Mouse (Mus musculus) forebrain, embryonic 10.5 days (tissue): Measurements from ENCODE around the gene Mnd1. TPM values are rescaled to one million over a fixed set of nuclear protein-coding genes. Genes with fewer than 3 reads are reported as not detected.

Source experiments
- DNase-seq: peaks from one replicate; pipeline ENCODE4 v3.0.0-alpha.2; 2017; ENCODE audit warnings: low spot score; ENCODE audit errors: extremely low spot score
- H3K27ac ChIP-seq: fragments of 300-500 bp; sonication (generic); 2 replicates; pipeline ENCODE4 v1.5.1; 2016; ENCODE audit warnings: mild to moderate bottlenecking
- H3K27me3 ChIP-seq: fragments of 300-500 bp; sonication (generic); 2 replicates; pipeline ENCODE4 v1.6.1; 2016; ENCODE audit warnings: mild to moderate bottlenecking; ENCODE audit not compliant: poor library complexity, severe bottlenecking
- H3K36me3 ChIP-seq: fragments of 300-500 bp; sonication (generic); replicated peaks from 2 replicates; pipeline ENCODE4 v1.6.1; 2016; ENCODE audit warnings: mild to moderate bottlenecking, moderate library complexity
- H3K4me1 ChIP-seq: fragments of 300-500 bp; sonication (generic); 2 replicates; pipeline ENCODE4 v1.6.1; 2016
- H3K4me3 ChIP-seq: fragments of 300-500 bp; sonication (generic); 2 replicates; pipeline ENCODE4 v1.5.1; 2016; ENCODE audit warnings: mild to moderate bottlenecking, moderate library complexity
- H3K9me3 ChIP-seq: fragments of 300-500 bp; sonication (generic); 2 replicates; pipeline ENCODE4 v1.6.1; 2016; ENCODE audit warnings: mild to moderate bottlenecking, moderate library complexity
- WGBS: fragments of 180-500 bp; shearing (Covaris S2); methylation state at CpG from one replicate; pipeline ENCODE4 v1.1.7; 2016; 5-methylcytosine and 5-hydroxymethylcytosine counted together
- polyA plus RNA-seq: library from polyadenylated mRNA; unstranded; fragments of >200 nt; fragmentation: Nextera tagmentation; extraction: Ambion mirVana; gene quantifications from 2 replicates; pipeline ENCODE4 v1.2.1, GENCODE M21; 2016

The Mnd1 gene
- polyA plus RNA-seq, 1 experiment from 2014 or later = 14.7 TPM

DNA sequence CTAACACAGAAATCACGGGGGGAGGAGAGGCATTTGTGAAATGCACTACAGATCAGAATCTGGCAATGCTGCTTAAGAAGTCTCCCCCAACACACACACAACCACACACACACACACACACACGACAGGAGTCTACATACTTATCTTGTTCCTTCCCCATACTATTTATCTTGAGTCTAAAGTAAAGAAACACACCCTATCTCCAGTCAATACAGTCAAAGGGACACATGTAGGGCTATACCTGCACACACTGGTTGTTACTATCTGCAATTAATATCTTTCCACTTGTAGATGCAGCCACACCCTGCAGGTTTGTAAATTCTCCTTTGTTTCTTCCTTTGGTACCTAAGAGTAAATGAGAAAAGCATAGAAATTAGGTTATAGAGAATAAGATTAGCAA lies 22.2 kb upstream of the Mnd1 start:
- Histone ChIP-seq H3K27me3 (no peaks in the 10 kb centered on the region), H3K4me3 (no peak overlapping the region), H3K36me3 (peaks cover 14% of the 10 kb centered on the region), H3K4me1 (peaks cover 27% of the 10 kb centered on the region), H3K9me3 (no peaks in the 10 kb centered on the region), H3K27ac (no peak overlapping the region)
- DNase-seq = no peak
- 83% methylated on average over 2 of the region's 2 CpGs for WGBS

DNA sequence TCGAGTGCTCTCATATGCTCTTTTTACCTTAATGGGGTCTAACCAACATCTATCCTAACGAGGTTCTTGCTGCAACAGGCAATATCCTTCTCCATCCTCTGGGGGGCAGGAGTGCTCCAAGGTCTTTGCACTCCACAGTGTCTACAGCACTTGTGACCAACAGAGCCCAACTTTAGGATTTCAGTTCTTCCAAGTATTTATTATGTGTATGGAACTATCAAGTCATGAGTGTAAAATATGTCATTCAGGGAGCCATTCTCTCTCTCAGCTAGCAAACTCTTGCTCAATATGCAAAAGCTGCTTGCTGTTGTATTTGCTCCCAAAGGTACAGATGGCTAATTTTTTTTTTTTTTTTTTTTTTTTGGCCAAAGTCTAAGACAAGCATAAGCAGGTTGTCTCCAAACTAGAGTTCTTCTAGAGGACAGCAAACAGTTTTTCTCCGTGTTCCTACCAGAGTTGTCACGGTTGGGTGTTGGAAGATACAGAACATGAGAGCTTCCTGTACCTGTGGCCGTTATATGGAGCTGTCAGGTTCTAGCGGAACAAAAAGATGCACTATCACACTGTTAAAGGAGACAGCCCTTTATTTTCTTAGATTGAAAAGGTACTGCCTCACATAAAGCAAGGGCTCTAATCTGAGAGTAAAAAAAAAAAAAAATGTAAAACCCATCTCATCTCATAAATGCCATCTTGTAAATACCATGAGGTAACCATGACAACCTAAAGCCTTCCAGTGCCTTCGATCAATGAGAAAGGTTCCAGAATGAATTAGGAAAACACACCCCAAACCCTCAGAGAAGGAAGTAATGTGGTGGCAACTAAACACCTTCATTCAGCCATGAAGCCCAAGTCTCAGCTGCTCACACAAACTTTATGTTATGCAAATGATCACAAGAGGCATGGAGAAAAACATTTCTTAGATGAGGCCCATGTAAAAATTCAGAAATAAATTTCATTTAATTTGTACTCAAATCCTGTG lies 20.0 kb upstream of the Mnd1 start:
- no peak overlapping the region for H3K27ac ChIP-seq
- no peaks in the 10 kb centered on the region for H3K27me3 ChIP-seq
- WGBS = 58% methylated on average over 7 of the region's 7 CpGs
- H3K4me3 ChIP-seq = no peak overlapping the region
- DNase-seq = peak; percentile 64
- H3K4me1 ChIP-seq = peaks cover 13% of the 10 kb centered on the region
- H3K36me3 ChIP-seq = peaks cover 35% of the 10 kb centered on the region
- H3K9me3 ChIP-seq = no peaks in the 10 kb centered on the region

DNA sequence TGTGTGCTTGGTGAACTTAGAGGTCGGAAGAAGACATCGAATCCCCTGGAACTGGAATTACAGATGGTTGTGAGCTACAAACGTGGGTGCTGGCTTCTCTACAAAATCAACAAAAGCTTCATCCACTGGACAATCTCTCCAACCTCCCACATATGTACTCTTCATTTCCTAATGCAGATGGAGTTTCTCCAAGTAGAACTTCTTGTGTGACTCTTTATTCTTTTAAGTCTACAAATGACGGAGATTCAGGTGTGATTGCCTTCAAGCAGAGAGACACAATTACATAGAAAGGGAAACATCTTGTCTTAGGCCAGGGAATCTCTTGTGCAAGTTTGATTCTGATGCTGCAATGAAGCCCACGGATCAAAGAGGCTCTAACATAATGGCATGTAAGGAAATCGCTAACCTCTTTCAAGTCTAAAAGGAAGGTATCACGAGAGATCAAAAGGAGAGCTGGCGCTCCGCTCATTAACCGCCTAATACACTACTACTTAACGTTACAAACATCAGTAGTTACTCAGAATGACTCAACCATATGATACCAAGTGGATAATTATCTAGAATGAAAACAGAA lies 18.1 kb upstream of the Mnd1 start, which contains the start of gene Gm6525:
Gene Gm6525 (plus strand): TSS at position 524 of the 574 bp plus-strand sequence.
- Histone ChIP-seq H3K36me3 (peaks cover 46% of the 10 kb centered on the region), H3K9me3 (no peaks in the 10 kb centered on the region), H3K4me3 (no peak within 1 kb of the TSS), H3K27ac (no peak within 1 kb of the TSS), H3K27me3 (no peaks in the 10 kb centered on the region), H3K4me1 (peaks cover 12% of the 10 kb centered on the region)
- DNase-seq = no peak
- 83% methylated on average over 11 of the region's 11 CpGs for WGBS

DNA sequence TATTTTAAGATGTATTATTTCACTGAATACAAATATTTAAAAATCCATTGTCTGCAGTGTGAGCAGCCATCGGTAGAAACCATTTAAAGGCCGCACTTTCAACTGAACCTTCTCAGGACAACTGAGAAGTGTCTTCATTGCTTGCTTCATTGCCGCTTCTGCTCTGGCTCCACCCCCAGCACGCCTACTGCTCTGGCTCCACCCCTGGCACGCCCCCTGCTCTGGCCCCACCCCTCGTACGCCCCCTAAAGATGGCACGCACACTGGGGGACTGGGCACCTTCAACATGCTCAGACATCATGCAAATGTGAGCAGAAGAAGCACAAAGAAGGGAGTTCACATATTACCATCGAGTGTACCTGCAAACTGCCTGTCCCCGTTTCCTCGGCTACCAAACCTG lies 16.8 kb upstream of the Mnd1 start:
- WGBS = 55% methylated on average over 11 of the region's 11 CpGs
- H3K9me3 ChIP-seq = no peaks in the 10 kb centered on the region
- peaks cover 12% of the 10 kb centered on the region for H3K4me1 ChIP-seq
- no peaks in the 10 kb centered on the region for H3K27me3 ChIP-seq
- H3K4me3 ChIP-seq = no peak overlapping the region
- no peak for DNase-seq
- peaks cover 44% of the 10 kb centered on the region for H3K36me3 ChIP-seq
- no peak overlapping the region for H3K27ac ChIP-seq

DNA sequence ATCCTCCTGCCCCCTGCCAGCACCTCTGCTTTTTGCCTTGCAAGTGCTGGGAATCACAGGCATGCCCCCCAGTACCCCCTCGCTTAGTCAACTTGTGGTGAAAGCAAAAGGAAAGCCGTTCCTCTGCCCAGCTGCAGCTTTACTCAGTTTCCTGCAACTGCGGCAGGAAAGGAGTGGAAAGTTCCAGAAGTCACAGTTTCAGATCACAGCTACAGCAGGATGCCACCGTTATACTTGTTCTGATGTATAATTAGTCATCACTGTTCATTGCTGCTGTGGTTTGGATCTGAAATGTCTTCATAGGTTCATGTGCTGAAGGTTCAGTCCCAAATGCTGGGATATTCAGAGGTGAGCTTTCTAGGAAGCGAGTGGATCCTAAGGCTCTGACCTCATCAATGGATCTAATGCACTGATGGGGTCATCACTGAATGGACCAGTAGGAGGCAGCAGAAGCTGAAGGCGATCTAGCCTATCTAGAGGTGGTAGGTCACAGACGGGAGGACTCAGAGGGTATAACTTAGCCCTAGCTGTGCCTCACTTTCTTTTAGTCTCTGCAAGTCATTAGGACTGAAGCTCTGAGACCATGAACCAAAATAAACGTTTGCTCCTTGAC lies 13.9 kb upstream of the Mnd1 start:
- no peaks in the 10 kb centered on the region for H3K27me3 ChIP-seq
- peaks cover 65% of the 10 kb centered on the region for H3K36me3 ChIP-seq
- no peak overlapping the region for H3K27ac ChIP-seq
- no peaks in the 10 kb centered on the region for H3K4me1 ChIP-seq
- H3K9me3 ChIP-seq = no peaks in the 10 kb centered on the region
- no peak overlapping the region for H3K4me3 ChIP-seq
- no peak for DNase-seq
- WGBS = 72% methylated on average over 8 of the region's 8 CpGs

DNA sequence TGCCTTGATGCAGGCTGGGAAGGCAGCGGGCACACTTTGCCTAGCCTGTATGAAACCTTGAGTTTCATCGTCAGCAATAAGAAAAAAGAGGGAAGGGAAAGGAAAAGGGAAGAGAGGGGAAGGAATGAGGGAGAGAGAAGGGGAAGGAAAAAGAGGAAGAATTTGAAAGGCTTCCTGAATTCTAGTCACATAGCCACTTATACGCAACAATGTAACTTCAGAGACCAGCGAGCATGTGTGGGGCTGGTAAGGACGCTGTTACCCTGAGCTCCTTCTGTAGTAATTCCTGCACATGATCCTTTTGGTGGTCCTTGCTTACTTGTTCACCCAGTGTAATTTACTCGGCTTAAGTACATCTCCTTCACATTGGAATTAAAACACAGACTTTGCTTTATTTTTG lies 13.4 kb upstream of the Mnd1 start:
- Histone ChIP-seq H3K4me1 (no peaks in the 10 kb centered on the region), H3K4me3 (no peak overlapping the region), H3K9me3 (no peaks in the 10 kb centered on the region), H3K27ac (no peak overlapping the region), H3K27me3 (no peaks in the 10 kb centered on the region), H3K36me3 (peaks cover 70% of the 10 kb centered on the region)
- DNase-seq = no peak
- WGBS = 89% methylated on average over 6 of the region's 6 CpGs

DNA sequence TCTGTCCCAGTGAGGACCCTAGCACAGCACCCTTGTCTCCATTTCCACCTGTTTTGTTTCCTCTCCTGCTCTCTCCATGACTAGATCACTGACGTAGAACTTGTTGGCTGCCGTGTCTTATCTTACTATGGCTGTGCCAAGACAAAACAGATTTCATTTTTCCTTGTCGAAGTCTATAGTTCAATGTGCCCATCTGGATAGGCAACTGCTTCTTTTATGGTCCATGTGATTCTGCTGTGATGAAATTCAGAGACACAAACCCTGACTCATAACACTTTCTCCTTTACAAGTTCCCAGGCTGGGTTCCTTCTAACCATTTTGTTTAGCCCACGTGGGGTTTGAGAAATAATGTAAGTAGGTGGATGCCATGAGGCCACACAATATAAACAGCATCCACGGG lies 10.5 kb upstream of the Mnd1 start:
- H3K27me3 ChIP-seq = no peaks in the 10 kb centered on the region
- H3K27ac ChIP-seq = no peak overlapping the region
- WGBS = 95% methylated on average over 5 of the region's 5 CpGs
- H3K36me3 ChIP-seq = peaks cover 58% of the 10 kb centered on the region
- no peak for DNase-seq
- no peaks in the 10 kb centered on the region for H3K4me1 ChIP-seq
- H3K4me3 ChIP-seq = no peak overlapping the region
- no peaks in the 10 kb centered on the region for H3K9me3 ChIP-seq

DNA sequence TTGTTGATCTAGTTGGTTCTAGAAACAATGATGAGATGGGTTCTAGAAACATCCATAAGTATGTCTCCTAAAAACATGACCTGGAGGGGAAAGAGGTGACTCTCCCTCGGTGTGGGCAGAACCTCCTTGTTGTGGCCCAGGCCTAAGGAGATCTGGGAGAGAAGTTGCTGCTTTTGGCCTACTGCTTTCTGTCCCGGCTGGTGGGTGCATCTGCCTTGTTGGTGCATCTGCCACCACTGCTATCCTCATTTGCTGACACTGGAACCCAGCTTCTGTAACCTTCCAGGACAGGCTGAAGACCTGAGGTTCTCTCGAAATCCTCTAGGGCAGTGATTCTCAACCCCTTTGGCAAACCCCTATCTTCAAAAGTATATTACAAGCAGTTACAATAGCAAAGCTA lies 9.8 kb upstream of the Mnd1 start:
- peaks cover 54% of the 10 kb centered on the region for H3K36me3 ChIP-seq
- H3K27ac ChIP-seq = no peak overlapping the region
- no peak overlapping the region for H3K4me3 ChIP-seq
- no peak for DNase-seq
- no peaks in the 10 kb centered on the region for H3K9me3 ChIP-seq
- 95% methylated on average over 3 of the region's 3 CpGs for WGBS
- no peaks in the 10 kb centered on the region for H3K27me3 ChIP-seq
- no peaks in the 10 kb centered on the region for H3K4me1 ChIP-seq

DNA sequence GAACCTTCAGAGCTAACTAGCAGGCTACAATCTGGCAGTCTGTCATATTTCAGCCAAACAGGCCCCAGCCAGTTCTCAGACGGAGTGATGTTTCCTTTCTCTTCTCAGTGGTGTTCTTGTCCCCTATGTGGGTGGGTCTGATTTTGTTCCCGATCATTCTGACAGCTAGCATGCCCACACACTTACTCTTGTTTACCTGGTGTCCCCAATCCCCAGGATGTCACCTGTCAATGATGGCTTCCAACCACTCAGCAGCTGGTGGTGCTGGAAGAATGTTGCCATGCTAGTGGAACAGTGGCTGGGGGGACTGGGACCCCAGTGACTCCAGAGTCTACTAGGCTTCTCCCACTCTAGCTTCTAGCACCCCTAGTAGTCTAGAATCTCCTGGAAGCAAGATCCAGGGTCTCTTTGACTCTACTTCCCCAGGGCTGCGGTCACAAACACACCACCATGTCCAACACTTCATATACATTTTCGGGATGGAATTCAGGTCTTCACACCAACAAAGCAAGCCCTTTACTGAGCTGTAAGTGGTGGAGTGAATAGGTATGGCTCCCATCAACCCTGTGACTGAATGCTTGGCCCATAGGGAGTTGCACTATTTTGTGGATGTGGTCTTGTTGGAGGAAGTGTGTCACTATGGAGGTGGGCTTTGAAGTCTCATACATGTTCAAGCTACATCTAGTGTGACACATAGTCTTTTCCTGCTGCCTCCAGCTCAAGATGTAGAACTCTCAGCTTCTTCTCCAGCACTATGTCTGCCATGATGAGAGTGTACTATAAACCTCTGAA lies 2.2 kb upstream of the Mnd1 start:
- WGBS = 91% methylated on average over 4 of the region's 4 CpGs
- DNase-seq = no peak
- H3K27ac ChIP-seq = no peak overlapping the region

DNA sequence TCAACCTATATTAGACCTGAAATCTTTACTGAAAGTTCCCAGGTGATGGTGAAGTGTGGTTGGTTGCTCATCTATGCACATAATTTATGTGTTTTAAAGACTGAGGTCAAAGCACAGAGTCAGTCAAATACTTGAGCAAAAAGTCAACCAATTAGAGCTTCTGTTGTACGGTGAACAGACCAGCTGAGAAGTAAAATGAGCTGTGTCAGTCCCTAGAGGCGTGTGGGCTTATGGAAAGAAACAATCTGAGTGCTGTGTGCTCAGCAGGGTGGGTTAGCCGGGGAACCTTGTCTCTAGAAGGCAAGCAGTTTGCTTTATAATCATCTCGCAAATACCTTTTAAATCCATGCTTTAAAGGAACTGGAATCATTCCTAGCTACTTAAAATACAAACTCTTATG lies 1.4 kb upstream of the Mnd1 start:
- H3K36me3 ChIP-seq = peaks cover 20% of the 10 kb centered on the region; the same call in 1 of the 2 replicates
- no peak overlapping the region for H3K27ac ChIP-seq
- DNase-seq = no peak
- H3K27me3 ChIP-seq = no peaks in the 10 kb centered on the region
- H3K9me3 ChIP-seq = no peaks in the 10 kb centered on the region
- peaks cover 24% of the 10 kb centered on the region for H3K4me1 ChIP-seq
- H3K4me3 ChIP-seq = no peak overlapping the region
- WGBS = 66% methylated on average over 4 of the region's 4 CpGs

More for the DNA sequence above, 2.2 kb upstream of the Mnd1 start:
- no peak overlapping the region for H3K4me3 ChIP-seq
- peaks cover 24% of the 10 kb centered on the region for H3K4me1 ChIP-seq
- H3K9me3 ChIP-seq = no peaks in the 10 kb centered on the region
- no peaks in the 10 kb centered on the region for H3K27me3 ChIP-seq
- H3K36me3 ChIP-seq = peaks cover 20% of the 10 kb centered on the region; the same call in 1 of the 2 replicates

DNA sequence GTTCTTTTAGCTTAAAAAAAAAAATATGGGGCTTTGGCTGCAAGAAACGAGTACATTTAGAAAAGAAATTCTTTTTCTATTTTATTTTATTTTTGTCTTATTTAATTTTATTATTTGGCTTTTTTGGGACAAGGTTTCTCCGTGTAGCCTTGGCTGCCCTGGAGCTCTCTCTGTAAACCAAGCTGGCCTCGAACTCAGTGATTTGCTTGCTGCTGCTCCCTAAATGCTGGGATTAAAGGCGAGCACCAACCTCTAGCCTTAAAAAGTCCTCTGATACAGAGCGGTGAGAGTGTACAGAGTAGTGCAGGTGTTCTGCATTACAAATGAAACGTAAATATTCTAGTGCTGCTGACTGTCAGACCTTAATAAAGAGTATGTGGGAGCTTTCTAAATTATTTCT lies 519 bp upstream of the Mnd1 start:
- H3K27me3 ChIP-seq = no peaks in the 10 kb centered on the region
- H3K4me1 ChIP-seq = peaks cover 24% of the 10 kb centered on the region
- H3K36me3 ChIP-seq = peaks cover 16% of the 10 kb centered on the region; the same call in 1 of the 2 replicates
- peak overlapping the region; percentile 95; the same call in 1 of the 2 replicates for H3K27ac ChIP-seq
- DNase-seq = no peak
- H3K4me3 ChIP-seq = peak overlapping the region; percentile 68; the same call in 1 of the 2 replicates
- H3K9me3 ChIP-seq = no peaks in the 10 kb centered on the region
- WGBS = 58% methylated on average over 6 of the region's 6 CpGs

DNA sequence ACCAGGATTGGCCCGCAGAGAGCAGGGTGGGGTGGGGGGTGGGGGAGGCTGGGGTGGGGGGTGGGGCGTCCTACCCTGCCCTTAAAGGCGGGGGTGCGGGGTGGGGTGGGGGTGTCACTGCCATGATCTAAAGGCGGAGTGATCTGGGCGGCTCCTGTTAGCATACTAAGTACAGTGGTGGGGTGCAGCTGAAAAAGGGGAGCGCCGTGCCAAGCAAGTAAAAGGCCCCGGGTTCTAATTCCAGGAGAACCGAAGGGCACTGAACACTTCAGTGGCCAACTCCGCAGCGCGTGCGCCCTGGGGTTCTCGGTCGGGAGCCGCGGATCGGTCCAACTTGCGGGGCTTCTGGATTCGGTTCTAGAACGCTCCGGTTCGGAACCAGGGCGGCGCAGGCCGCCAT lies 440 bp downstream of the Mnd1 start:
- under 1% methylated on average over 27 of the region's 27 CpGs for WGBS
- DNase-seq = no peak
- H3K9me3 ChIP-seq = no peaks in the 10 kb centered on the region
- peak overlapping the region; percentile 95 for H3K27ac ChIP-seq
- H3K36me3 ChIP-seq = peaks cover 12% of the 10 kb centered on the region; the same call in 1 of the 2 replicates
- peaks cover 24% of the 10 kb centered on the region for H3K4me1 ChIP-seq
- peak overlapping the region; percentile 68 for H3K4me3 ChIP-seq
- no peaks in the 10 kb centered on the region for H3K27me3 ChIP-seq
